Mouse (Mus musculus): ENCODE data around the gene Adcy5. TPM values are rescaled to one million over a fixed set of nuclear protein-coding genes. Genes with fewer than 3 reads are reported as not detected.

Adcy5 gene
- polyA plus RNA-seq, 1 experiment from 2014 or later, result 0.72 TPM

DNA sequence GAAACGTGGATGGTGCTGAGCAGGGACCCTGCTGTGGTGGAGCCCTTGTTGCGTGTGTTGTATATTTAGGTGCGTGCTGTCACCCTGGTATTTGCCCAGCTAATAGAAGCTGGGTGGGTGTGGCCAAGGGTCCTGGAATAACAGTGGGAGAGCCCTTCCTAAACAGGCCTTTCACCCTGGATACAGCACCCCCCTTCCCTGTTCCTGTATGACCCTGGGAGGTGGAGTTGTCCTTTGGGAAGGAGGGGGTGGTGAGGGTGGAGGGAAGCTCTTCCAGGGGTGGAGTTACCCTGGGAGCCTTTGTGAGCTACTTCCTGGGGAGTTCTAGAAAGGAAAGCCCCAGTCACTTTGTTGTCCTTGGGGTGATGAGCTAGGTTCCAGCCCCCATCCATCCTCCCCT lies 38.7 kb downstream of the Adcy5 start:
- H3K4me3 ChIP-seq, result no peak overlapping the region
- H3K9me3 ChIP-seq (replicated peaks), result no peaks in the 10 kb centered on the region
- H3K27ac ChIP-seq (replicated peaks), result peak overlapping the region; percentile 17; the same call in 1 of the 2 replicates
- WGBS, result 59% methylated on average over 3 of the region's 3 CpGs
- no peaks in the 10 kb centered on the region for H3K27me3 ChIP-seq (ENCODE audit: low read depth, poor library complexity, severe bottlenecking)
- H3K4me1 ChIP-seq, result peaks cover 20% of the 10 kb centered on the region
- no peak for DNase-seq (ENCODE audit: low spot score)
- no peaks in the 10 kb centered on the region for H3K36me3 ChIP-seq

DNA sequence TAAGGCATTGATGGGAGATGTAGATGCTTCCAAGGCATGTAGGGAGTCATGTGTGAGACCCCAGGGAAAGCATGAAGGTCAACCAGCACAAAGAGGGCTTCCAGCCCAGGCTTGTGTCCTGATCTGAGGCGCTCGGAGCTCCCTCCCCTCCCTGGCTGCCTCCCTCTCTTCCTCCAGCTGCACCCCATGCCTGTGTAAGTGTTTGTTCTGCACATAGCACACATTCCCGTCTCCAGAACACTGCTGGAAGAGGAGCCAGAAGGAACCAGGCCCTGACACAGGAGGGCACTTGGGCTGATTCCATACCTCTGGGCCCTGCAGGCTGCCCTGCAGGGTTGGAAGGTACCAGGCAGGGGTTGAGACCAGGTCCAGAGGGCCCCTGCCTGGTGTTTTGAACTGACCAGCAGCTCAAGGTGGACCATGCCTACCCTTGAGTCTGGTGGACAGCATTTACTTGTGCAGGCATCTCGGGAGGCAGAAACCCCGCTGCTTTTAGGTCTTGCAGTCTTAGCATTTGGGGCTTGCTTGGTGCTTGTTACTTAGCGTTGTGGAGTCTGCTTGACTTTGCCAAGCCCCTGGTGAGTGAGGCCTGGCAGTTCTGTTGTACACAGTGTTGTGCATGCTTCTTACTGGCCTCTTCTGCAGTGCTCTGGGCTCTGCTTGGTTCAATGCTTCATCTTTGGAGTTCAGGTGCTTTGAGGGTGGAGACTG lies 45.2 kb downstream of the Adcy5 start:
- Histone ChIP-seq H3K4me3 (no peak overlapping the region), H3K36me3 (no peaks in the 10 kb centered on the region), H3K9me3 (replicated peaks) (no peaks in the 10 kb centered on the region), H3K27ac (replicated peaks) (0 out of 2 replicates have a peak overlapping the region, but pooled peaks have one; percentile 38), H3K4me1 (peaks cover 11% of the 10 kb centered on the region), H3K27me3 (ENCODE audit: low read depth, poor library complexity, severe bottlenecking) (no peaks in the 10 kb centered on the region)
- WGBS, result 67% methylated on average over 6 of the region's 6 CpGs
- DNase-seq (ENCODE audit: low spot score), result no peak

DNA sequence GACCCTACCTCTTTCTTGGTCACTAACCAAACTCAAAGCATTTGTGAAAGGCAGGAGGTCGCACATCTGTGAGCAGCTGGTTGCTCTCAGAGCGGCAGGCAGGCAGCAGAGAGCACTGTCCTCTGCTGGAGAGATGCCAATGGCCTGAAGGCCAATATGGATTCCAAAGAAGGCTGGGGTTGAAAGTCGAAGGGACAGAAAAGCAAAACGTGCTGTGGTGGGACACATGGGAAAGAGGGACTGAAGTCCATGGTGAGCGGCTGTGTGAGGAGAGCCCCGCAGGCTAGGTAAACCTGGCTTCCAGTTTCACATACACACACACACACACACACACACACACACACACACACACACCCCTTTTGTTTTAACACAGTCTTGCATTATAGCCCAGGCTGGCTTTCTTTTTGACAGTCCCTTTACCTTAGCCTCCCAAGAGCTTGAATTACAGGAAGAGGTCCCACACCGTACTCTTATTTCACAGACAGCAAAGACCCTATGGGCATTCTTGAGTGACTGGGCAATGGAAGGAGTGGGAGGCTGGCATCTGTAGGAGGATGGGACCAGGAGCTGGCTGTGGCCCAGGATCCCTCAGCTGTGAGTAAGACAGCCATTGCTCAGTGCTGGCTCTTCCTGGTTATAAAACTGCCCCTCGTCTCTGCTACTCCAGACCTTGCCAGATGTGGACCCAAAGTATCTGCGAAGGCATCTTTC lies 45.9 kb downstream of the Adcy5 start:
- no peaks in the 10 kb centered on the region for H3K36me3 ChIP-seq
- no peak overlapping the region for H3K4me3 ChIP-seq
- H3K27me3 ChIP-seq (ENCODE audit: low read depth, poor library complexity, severe bottlenecking), result no peaks in the 10 kb centered on the region
- DNase-seq (ENCODE audit: low spot score), result no peak
- WGBS, result 86% methylated on average over 9 of the region's 9 CpGs
- H3K9me3 ChIP-seq (replicated peaks), result no peaks in the 10 kb centered on the region
- peaks cover 18% of the 10 kb centered on the region for H3K4me1 ChIP-seq
- H3K27ac ChIP-seq (replicated peaks), result 0 out of 2 replicates have a peak overlapping the region, but pooled peaks have one; percentile 38

DNA sequence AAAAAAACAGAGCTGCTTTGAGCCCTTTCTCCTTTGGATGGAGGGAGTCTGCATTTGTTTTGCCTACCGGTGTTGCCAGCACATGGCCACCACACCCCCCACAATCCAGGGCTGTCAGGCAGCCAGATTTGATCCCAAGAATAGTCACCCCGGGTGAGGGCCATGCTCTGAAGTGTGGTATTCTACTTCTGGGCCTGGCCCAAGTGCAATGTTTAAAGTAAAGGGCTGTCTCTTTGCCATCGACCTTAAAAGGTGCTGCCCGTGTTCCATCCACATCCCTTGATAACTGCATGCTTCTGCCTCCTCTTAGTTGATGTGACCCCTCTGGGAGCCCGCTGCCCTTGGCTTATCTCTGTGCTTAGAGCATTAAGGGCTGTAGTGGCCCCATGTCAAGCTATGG lies 46.6 kb downstream of the Adcy5 start:
- Histone ChIP-seq H3K36me3 (no peaks in the 10 kb centered on the region), H3K4me3 (no peak overlapping the region), H3K4me1 (peaks cover 25% of the 10 kb centered on the region), H3K27ac (replicated peaks) (no peak overlapping the region), H3K9me3 (replicated peaks) (no peaks in the 10 kb centered on the region), H3K27me3 (ENCODE audit: low read depth, poor library complexity, severe bottlenecking) (no peaks in the 10 kb centered on the region)
- DNase-seq (ENCODE audit: low spot score), result no peak
- 82% methylated on average over 5 of the region's 5 CpGs for WGBS

DNA sequence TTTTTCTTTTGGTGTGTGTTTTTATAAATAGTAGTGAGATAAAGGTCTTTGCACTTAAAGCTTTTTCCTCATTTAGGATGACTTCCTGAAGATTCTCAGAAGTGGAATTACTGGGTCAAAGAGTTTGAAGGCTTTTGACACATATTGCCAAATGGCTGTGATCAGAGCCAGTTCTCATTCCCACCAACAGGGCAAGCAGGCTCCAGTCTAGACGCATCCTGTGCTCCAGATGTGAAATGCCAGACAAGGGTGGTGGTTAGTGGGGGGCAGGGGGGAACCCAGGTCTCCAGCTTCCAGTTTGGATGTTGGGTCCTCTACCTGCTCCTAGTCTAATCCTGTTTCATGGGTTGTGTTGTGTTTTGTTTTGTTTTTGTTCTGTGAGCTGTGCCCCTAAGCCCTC lies 48.8 kb downstream of the Adcy5 start:
- Histone ChIP-seq H3K4me1 (peaks cover 38% of the 10 kb centered on the region), H3K27ac (replicated peaks) (no peak overlapping the region), H3K27me3 (ENCODE audit: low read depth, poor library complexity, severe bottlenecking) (no peaks in the 10 kb centered on the region), H3K9me3 (replicated peaks) (no peaks in the 10 kb centered on the region), H3K4me3 (no peak overlapping the region), H3K36me3 (no peaks in the 10 kb centered on the region)
- WGBS, result 55% methylated on average over 1 of the region's 1 CpGs
- no peak for DNase-seq (ENCODE audit: low spot score)

DNA sequence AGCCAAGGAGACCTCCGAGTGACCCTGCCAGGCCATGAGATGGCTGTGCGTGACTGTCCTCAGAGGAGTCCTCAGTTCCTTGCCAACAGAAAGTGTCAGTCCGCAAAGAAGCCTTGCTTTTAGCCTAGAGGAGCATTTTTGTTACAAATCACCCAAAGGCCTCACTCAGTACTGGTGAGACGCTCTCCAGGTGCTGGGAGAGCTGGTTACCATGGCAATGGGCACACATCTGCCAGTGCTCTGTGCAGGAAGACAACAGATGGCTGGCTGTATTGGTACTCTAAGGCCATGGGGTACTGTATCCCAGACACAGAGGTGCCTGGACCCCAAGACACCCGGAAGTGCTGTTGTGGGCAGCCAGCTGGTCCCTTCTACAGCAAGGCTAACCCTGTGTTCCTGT lies 51.0 kb downstream of the Adcy5 start:
- H3K4me1 ChIP-seq, result peaks cover 52% of the 10 kb centered on the region
- DNase-seq (ENCODE audit: low spot score), result peak; percentile 33

DNA sequence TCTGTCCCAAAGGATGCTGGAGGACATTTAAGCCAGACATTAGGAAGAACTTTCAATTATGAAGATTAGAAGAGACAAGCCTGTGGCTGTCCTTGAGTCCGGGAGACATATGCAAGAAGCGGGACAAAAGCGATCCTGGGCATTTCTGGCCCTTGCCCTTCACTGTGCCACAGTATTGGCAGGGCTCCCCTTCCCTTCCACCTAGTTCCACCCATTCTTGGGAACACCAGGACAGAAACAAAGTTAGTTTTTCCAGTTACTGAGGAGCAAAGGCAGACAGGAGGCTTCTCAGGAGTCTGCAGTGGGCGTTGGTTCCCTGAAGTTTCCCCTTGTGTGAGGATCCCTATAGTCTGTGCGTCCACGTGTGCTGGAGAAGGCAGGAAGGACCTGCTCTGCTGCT lies 51.7 kb downstream of the Adcy5 start:
- DNase-seq (ENCODE audit: low spot score), result no peak
- WGBS, result 81% methylated on average over 6 of the region's 6 CpGs
- no peak overlapping the region for H3K4me3 ChIP-seq
- H3K27me3 ChIP-seq (ENCODE audit: low read depth, poor library complexity, severe bottlenecking), result no peaks in the 10 kb centered on the region
- H3K4me1 ChIP-seq, result peaks cover 52% of the 10 kb centered on the region
- H3K36me3 ChIP-seq, result no peaks in the 10 kb centered on the region
- peak overlapping the region; percentile 67; the same call in 1 of the 2 replicates for H3K27ac ChIP-seq (replicated peaks)
- H3K9me3 ChIP-seq (replicated peaks), result no peaks in the 10 kb centered on the region

More for the DNA sequence above, 51.0 kb downstream of the Adcy5 start:
- peak overlapping the region; percentile 67 for H3K27ac ChIP-seq (replicated peaks)
- H3K9me3 ChIP-seq (replicated peaks), result no peaks in the 10 kb centered on the region
- no peaks in the 10 kb centered on the region for H3K36me3 ChIP-seq
- no peaks in the 10 kb centered on the region for H3K27me3 ChIP-seq (ENCODE audit: low read depth, poor library complexity, severe bottlenecking)
- H3K4me3 ChIP-seq, result no peak overlapping the region
- 67% methylated on average over 5 of the region's 5 CpGs for WGBS

DNA sequence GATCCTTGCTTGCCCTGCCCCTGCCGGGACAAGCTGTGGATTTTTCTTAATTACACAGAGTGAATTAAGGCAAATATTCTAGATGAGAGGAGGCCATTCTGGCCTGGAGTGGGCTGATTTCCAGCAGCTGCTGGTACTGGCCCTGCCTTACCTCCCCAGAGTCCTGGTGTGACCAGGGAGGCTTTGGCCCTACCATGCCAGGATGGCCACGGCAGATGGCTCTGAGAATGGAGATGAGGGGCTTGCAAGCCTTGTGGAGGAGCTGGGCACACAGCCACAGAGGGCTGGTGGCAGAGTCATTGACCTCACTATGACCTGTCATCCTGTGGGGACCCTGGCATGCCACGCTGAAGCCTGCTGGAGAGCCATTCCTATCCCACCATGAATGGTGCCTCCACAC lies 54.1 kb downstream of the Adcy5 start:
- no peaks in the 10 kb centered on the region for H3K9me3 ChIP-seq (replicated peaks)
- DNase-seq (ENCODE audit: low spot score), result no peak
- no peak overlapping the region for H3K4me3 ChIP-seq
- H3K27me3 ChIP-seq (ENCODE audit: low read depth, poor library complexity, severe bottlenecking), result no peaks in the 10 kb centered on the region
- no peaks in the 10 kb centered on the region for H3K36me3 ChIP-seq
- H3K27ac ChIP-seq (replicated peaks), result 0 out of 2 replicates have a peak overlapping the region, but pooled peaks have one; percentile 28
- peaks cover 52% of the 10 kb centered on the region for H3K4me1 ChIP-seq
- WGBS, result 80% methylated on average over 3 of the region's 3 CpGs

DNA sequence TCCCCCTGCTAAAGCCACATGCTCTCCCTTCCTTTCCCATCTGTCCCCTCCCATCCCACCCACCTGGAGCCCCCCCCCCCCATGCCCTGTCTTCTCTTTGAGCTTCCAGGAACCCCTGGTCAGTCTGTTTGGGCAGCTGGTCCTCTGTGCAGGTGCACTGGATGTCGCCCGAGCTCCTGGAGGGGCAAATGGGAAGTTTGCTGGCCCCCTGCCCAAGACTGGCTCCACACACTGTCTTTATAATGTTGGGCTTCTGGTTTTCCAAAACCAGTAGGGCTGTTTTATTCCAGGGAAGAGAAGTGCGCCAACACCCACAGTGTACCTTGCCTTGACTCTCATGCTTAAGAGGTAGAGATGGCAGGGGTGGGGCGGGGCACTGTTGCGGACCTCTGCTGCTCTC lies 55.1 kb downstream of the Adcy5 start:
- Histone ChIP-seq H3K4me1 (peaks cover 50% of the 10 kb centered on the region), H3K27ac (replicated peaks) (no peak overlapping the region; the same call in 1 of the 2 replicates), H3K36me3 (no peaks in the 10 kb centered on the region), H3K9me3 (replicated peaks) (no peaks in the 10 kb centered on the region), H3K4me3 (no peak overlapping the region), H3K27me3 (ENCODE audit: low read depth, poor library complexity, severe bottlenecking) (no peaks in the 10 kb centered on the region)
- WGBS, result 84% methylated on average over 5 of the region's 5 CpGs
- no peak for DNase-seq (ENCODE audit: low spot score)

DNA sequence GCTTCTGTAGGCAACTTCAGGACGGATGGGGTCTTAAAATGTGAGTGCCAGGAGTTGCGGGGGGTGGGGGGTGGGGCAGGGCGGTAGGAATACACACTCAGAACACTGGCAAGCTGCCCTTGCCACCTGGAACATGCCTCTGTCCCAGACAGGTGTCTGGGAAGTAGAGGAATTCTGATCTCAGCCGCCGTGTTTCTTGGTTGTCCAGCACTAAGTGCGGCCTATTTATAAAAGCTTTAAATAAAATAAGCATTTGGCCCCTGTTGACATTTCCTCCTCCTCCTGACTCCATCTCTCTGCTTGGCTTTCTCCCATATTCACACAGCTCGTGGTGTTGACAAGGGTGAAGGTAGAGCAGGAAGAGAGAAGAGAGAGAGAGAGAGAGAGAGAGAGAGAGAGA lies 60.4 kb downstream of the Adcy5 start:
- WGBS, result 76% methylated on average over 7 of the region's 7 CpGs
- Histone ChIP-seq H3K36me3 (no peaks in the 10 kb centered on the region), H3K9me3 (replicated peaks) (no peaks in the 10 kb centered on the region), H3K27me3 (ENCODE audit: low read depth, poor library complexity, severe bottlenecking) (no peaks in the 10 kb centered on the region), H3K27ac (replicated peaks) (no peak overlapping the region), H3K4me3 (no peak overlapping the region), H3K4me1 (peaks cover 28% of the 10 kb centered on the region)
- DNase-seq (ENCODE audit: low spot score), result no peak

DNA sequence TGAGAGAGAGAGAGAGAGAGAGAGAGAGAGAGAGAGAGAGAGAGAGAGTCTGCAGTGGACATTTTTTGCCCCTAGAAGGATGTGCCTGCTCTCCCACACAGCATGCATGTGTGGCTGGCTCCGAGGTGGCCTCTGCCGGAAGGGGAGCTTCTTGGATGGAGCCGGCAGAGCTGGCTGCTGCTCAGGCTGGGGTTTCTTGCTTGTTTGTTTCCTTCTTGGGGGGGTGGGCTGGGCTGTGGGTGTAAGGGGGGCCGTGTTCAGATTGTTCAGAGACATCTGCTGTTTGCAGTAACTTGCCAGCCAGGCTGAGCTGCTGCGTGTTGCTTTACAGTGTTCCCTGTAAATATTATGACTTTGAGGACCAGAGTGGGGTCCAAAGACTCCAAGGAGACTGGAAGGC lies 60.8 kb downstream of the Adcy5 start:
- DNase-seq (ENCODE audit: low spot score), result no peak
- Histone ChIP-seq H3K27me3 (ENCODE audit: low read depth, poor library complexity, severe bottlenecking) (no peaks in the 10 kb centered on the region), H3K27ac (replicated peaks) (no peak overlapping the region), H3K36me3 (no peaks in the 10 kb centered on the region), H3K4me1 (peaks cover 26% of the 10 kb centered on the region), H3K4me3 (no peak overlapping the region), H3K9me3 (replicated peaks) (no peaks in the 10 kb centered on the region)
- 62% methylated on average over 5 of the region's 5 CpGs for WGBS

DNA sequence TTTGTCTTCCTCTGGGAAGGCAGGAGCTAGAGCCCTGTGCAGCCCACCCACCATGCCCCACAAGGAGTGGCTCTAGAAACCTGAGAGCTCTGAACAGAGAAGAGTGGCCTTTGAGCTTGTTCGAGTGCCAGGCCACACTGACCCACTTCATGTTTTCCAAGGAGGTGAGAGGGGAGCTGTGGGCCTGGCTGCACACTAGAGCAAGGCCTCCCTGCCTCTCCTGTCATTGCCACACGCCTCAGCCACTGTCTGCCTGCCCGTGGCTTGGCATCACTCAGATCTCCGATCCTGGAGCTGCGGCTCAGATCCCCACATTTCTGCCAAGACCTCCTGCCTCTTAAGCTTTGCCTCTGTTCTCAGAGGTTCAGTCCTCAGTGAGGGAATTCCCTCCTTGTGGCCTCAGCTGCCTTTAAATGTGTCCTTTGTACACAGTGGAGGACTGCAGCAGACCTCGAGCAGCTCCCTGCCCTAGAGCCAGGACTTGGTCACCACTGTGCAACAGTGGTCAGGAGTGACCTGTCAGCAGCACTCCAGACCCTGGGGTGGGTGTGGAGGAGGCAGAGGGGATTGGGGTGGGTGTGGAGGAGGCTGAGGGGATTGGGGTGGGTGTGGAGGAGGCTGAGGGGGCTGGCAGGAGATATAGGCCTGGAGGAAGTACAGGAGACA lies 62.3 kb downstream of the Adcy5 start:
- no peaks in the 10 kb centered on the region for H3K27me3 ChIP-seq (ENCODE audit: low read depth, poor library complexity, severe bottlenecking)
- 68% methylated on average over 6 of the region's 6 CpGs for WGBS
- no peak overlapping the region for H3K4me3 ChIP-seq
- H3K4me1 ChIP-seq, result peaks cover 35% of the 10 kb centered on the region
- no peaks in the 10 kb centered on the region for H3K9me3 ChIP-seq (replicated peaks)
- H3K36me3 ChIP-seq, result no peaks in the 10 kb centered on the region
- DNase-seq (ENCODE audit: low spot score), result no peak
- peak overlapping the region; percentile 2; the same call in 1 of the 2 replicates for H3K27ac ChIP-seq (replicated peaks)

DNA sequence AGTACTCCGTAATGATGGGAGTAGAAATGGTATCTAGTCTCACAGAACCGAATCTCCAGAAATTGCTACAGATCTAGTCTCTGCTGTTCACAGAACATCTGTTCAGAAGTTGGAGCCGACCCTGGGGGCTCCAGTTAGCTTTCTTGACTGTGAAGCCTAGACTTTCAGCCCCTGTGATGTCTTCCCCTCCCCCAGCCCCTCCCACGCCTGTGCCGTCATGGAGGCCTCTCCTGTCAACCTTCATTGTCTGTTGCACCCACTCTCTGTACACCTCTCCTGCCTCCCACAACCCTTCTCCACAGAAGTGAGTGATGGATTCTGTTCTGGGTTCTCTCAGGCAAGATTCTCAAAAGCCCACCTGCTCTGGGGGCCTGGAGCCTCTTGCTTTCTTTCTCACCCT lies 65.7 kb downstream of the Adcy5 start:
- H3K36me3 ChIP-seq, result no peaks in the 10 kb centered on the region
- H3K27ac ChIP-seq (replicated peaks), result no peak overlapping the region
- WGBS, result 74% methylated on average over 5 of the region's 5 CpGs
- no peak for DNase-seq (ENCODE audit: low spot score)
- no peaks in the 10 kb centered on the region for H3K9me3 ChIP-seq (replicated peaks)
- H3K4me3 ChIP-seq, result no peak overlapping the region
- H3K4me1 ChIP-seq, result peaks cover 34% of the 10 kb centered on the region
- no peaks in the 10 kb centered on the region for H3K27me3 ChIP-seq (ENCODE audit: low read depth, poor library complexity, severe bottlenecking)

Measured in midbrain, embryonic 10.5 days (tissue).